Mouse (Mus musculus): Measurements from ENCODE around the gene Dst. TPM values are rescaled to one million over a fixed set of nuclear protein-coding genes. Genes with fewer than 3 reads are reported as not detected.
A peak's percentile ranks its signal among the peaks of the same experiment; 100 is the strongest.

The Dst gene
- total and polyA plus RNA-seq, 2 experiments from 2014 or later = 21.7 to 106 TPM

GRCm38 (mm10) chr1:34324255-34324654, 416.2 kb downstream of the Dst start:
- no peak overlapping the region for H3K9ac ChIP-seq (replicated peaks; ENCODE audit: low read depth, low read length)
- no peak overlapping the region for H3K27ac ChIP-seq (ENCODE audit: low read depth)
- H3K4me3 ChIP-seq (ENCODE audit: low read depth, low read length) = no peak overlapping the region
- H3K9me3 ChIP-seq (replicated peaks; ENCODE audit: control insufficient read depth, low read length) = no peaks in the 10 kb centered on the region
- DNase-seq (ENCODE audit: low spot score) (no peak), ATAC-seq (ENCODE audit: insufficient read depth, low read depth) (no peak)
- no peaks in the 10 kb centered on the region for H3K27me3 ChIP-seq (ENCODE audit: control insufficient read depth, insufficient read depth, low read length)
- 71% methylated on average over 7 of the region's 7 CpGs for WGBS
- H3K4me2 ChIP-seq (ENCODE audit: low read depth, low read length) = no peak overlapping the region
- H3K4me1 ChIP-seq (ENCODE audit: control insufficient read depth, insufficient read depth) = peaks cover 33% of the 10 kb centered on the region
- H3K36me3 ChIP-seq (replicated peaks; ENCODE audit: control insufficient read depth, insufficient read depth, low read length) = no peaks in the 10 kb centered on the region
- TF ChIP-seq CTCF (IDR thresholded peaks at IDR 0.05; ENCODE audit: low read depth) = no peak

GRCm38 (mm10) chr1:34328606-34329005, 420.6 kb downstream of the Dst start:
- no peak overlapping the region for H3K4me3 ChIP-seq (ENCODE audit: low read depth, low read length)
- no peaks in the 10 kb centered on the region for H3K27me3 ChIP-seq (ENCODE audit: control insufficient read depth, insufficient read depth, low read length)
- DNase-seq (ENCODE audit: low spot score) (peak; percentile 57), ATAC-seq (ENCODE audit: insufficient read depth, low read depth) (peak; percentile 53)
- no peak overlapping the region for H3K9ac ChIP-seq (replicated peaks; ENCODE audit: low read depth, low read length)
- 22% methylated on average over 6 of the region's 6 CpGs for WGBS
- H3K27ac ChIP-seq (ENCODE audit: low read depth) = no peak overlapping the region
- TF ChIP-seq EP300 (IDR thresholded peaks at IDR 0.05; ENCODE audit: low read depth) = no peak
- 0 out of 2 replicates have a peak, but pooled peaks have one; percentile 3 for TF ChIP-seq CTCF (IDR thresholded peaks at IDR 0.05; ENCODE audit: low read depth)
- H3K9me3 ChIP-seq (replicated peaks; ENCODE audit: control insufficient read depth, low read length) = no peaks in the 10 kb centered on the region
- H3K4me2 ChIP-seq (ENCODE audit: low read depth, low read length) = no peak overlapping the region
- H3K36me3 ChIP-seq (replicated peaks; ENCODE audit: control insufficient read depth, insufficient read depth, low read length) = no peaks in the 10 kb centered on the region
- peaks cover 33% of the 10 kb centered on the region for H3K4me1 ChIP-seq (ENCODE audit: control insufficient read depth, insufficient read depth)

GRCm38 (mm10) chr1:34331767-34332166, 423.7 kb downstream of the Dst start:
- WGBS = 66% methylated on average over 3 of the region's 3 CpGs
- ATAC-seq (ENCODE audit: insufficient read depth, low read depth) = no peak
- H3K4me2 ChIP-seq (ENCODE audit: low read depth, low read length) = no peak overlapping the region

More at GRCm38 (mm10) chr1:34331767-34332166, 423.7 kb downstream of the Dst start:
- Histone ChIP-seq H3K27ac (ENCODE audit: low read depth) (no peak overlapping the region), H3K36me3 (replicated peaks; ENCODE audit: control insufficient read depth, insufficient read depth, low read length) (no peaks in the 10 kb centered on the region), H3K9me3 (replicated peaks; ENCODE audit: control insufficient read depth, low read length) (no peaks in the 10 kb centered on the region), H3K9ac (replicated peaks; ENCODE audit: low read depth, low read length) (no peak overlapping the region), H3K4me1 (ENCODE audit: control insufficient read depth, insufficient read depth) (peaks cover 16% of the 10 kb centered on the region), H3K27me3 (ENCODE audit: control insufficient read depth, insufficient read depth, low read length) (no peaks in the 10 kb centered on the region), H3K4me3 (ENCODE audit: low read depth, low read length) (no peak overlapping the region)
- no peak for DNase-seq (ENCODE audit: low spot score)
- no peak for TF ChIP-seq CTCF (IDR thresholded peaks at IDR 0.05; ENCODE audit: low read depth)
- no peak for TF ChIP-seq EP300 (IDR thresholded peaks at IDR 0.05; ENCODE audit: low read depth)

Small RNA genes lying within 50 kb of the gene (microRNA-seq; reads per million reads assigned to microRNA genes)
- gene Mir6896 = not detected

Other genes with a start within 250 kb of the Dst start
- 8.9 and 13.9 TPM in 2 replicates for gene Prim2, start 238.4 kb upstream of the Dst start, total RNA-seq (2014; rRNA removed; ENCODE audit: low replicate concordance)
- gene Prim2, start 238.4 kb upstream of the Dst start, polyA plus RNA-seq (2015; fragmentation: Nextera tagmentation; extraction: Ambion mirVana) = 4.9 and 6.4 TPM in 2 replicates
- gene Rab23, start 188.3 kb upstream of the Dst start, total RNA-seq (2014; rRNA removed; ENCODE audit: low replicate concordance) = 1.0 and 1.9 TPM in 2 replicates
- gene Rab23, start 188.3 kb upstream of the Dst start, polyA plus RNA-seq (2015; fragmentation: Nextera tagmentation; extraction: Ambion mirVana) = 8.9 and 9.0 TPM in 2 replicates
- 62.5 and 76.3 TPM in 2 replicates for gene Bag2, start 150.4 kb upstream of the Dst start, total RNA-seq (2014; rRNA removed; ENCODE audit: low replicate concordance)
- gene Bag2, start 150.4 kb upstream of the Dst start, polyA plus RNA-seq (2015; fragmentation: Nextera tagmentation; extraction: Ambion mirVana) = 67.0 and 77.9 TPM in 2 replicates
- gene Zfp451, start 93.6 kb upstream of the Dst start, total RNA-seq (2014; rRNA removed; ENCODE audit: low replicate concordance) = 12.1 and 17.0 TPM in 2 replicates
- 8.1 and 8.4 TPM in 2 replicates for gene Zfp451, start 93.6 kb upstream of the Dst start, polyA plus RNA-seq (2015; fragmentation: Nextera tagmentation; extraction: Ambion mirVana)
- 0.81 and 8.1 TPM in 2 replicates for gene Bend6, start 409 bp upstream of the Dst start, total RNA-seq (2014; rRNA removed; ENCODE audit: low replicate concordance)
- 1.9 TPM in 2 replicates for gene Bend6, start 409 bp upstream of the Dst start, polyA plus RNA-seq (2015; fragmentation: Nextera tagmentation; extraction: Ambion mirVana)

Data from heart, postnatal 0 days (tissue).